Mouse (Mus musculus) midbrain, postnatal 0 days (tissue): ENCODE results near the gene AU040320. TPM values are rescaled to one million over a fixed set of nuclear protein-coding genes. Genes with fewer than 3 reads are reported as not detected.

ENCODE experiments used
- ATAC-seq: fragments of 200-750 bp; cut with Nextera tagmentation; 2 replicates; pipeline ENCODE4 v1.8.0; 2017; ENCODE audit warnings: moderate number of reproducible peaks, mild to moderate bottlenecking, moderate TSS enrichment, moderate library complexity; ENCODE audit not compliant: low FRiP score
- DNase-seq: peaks from one replicate; pipeline ENCODE4 v3.0.0-alpha.2; 2015; ENCODE audit warnings: low spot score
- H3K27ac ChIP-seq: fragments of 300-500 bp; sonication (generic); 2 replicates; pipeline ENCODE4 v1.5.1; 2014; ENCODE audit warnings: low read depth, mild to moderate bottlenecking, low read length, mixed read lengths
- H3K27me3 ChIP-seq: fragments of 300-500 bp; sonication (generic); 2 replicates; pipeline ENCODE4 v1.6.1; 2014; ENCODE audit warnings: low read length, control low read depth, mixed read lengths; ENCODE audit not compliant: insufficient read depth
- H3K36me3 ChIP-seq: fragments of 300-500 bp; sonication (generic); 2 replicates; pipeline ENCODE4 v1.6.1; 2014; ENCODE audit warnings: low read length, control low read depth, mixed read lengths; ENCODE audit not compliant: insufficient read depth
- H3K4me1 ChIP-seq: fragments of 300-500 bp; sonication (generic); 2 replicates; pipeline ENCODE4 v1.6.1; 2014; ENCODE audit warnings: mild to moderate bottlenecking, control low read depth, antibody characterized with exemption, low read length, mixed read lengths; ENCODE audit not compliant: insufficient read depth
- H3K4me2 ChIP-seq: fragments of 300-500 bp; sonication (generic); 2 replicates; pipeline ENCODE4 v1.6.1; 2014; ENCODE audit warnings: low read depth, mild to moderate bottlenecking, low read length, mixed read lengths; ENCODE audit not compliant: poor library complexity, severe bottlenecking
- H3K4me3 ChIP-seq: fragments of 300-500 bp; sonication (generic); 2 replicates; pipeline ENCODE4 v1.5.1; 2014; ENCODE audit warnings: low read depth, mild to moderate bottlenecking, low read length, moderate library complexity
- H3K9ac ChIP-seq: fragments of 300-500 bp; sonication (generic); replicated peaks from 2 replicates; pipeline ENCODE4 v1.6.1; 2014; ENCODE audit warnings: mild to moderate bottlenecking, low read length, moderate library complexity, mixed read lengths; ENCODE audit not compliant: poor library complexity, severe bottlenecking
- H3K9me3 ChIP-seq: fragments of 300-500 bp; sonication (generic); 2 replicates; pipeline ENCODE4 v1.6.1; 2016; ENCODE audit warnings: low read length, control low read depth
- CTCF ChIP-seq: IDR thresholded peaks from 2 replicates; pipeline ENCODE4 v1.5.1; 2016; ENCODE audit warnings: antibody characterized with exemption, mild to moderate bottlenecking
- WGBS: fragments of 180-500 bp; shearing (Covaris S2); extraction: QIAGEN DNeasy Blood & Tissue Kit; methylation state at CpG from one replicate; pipeline ENCODE4 v1.1.7; 2014; 5-methylcytosine and 5-hydroxymethylcytosine counted together
- polyA plus RNA-seq: library from polyadenylated mRNA; unstranded; fragments of >200 nt; fragmentation: Nextera tagmentation; extraction: Ambion mirVana; gene quantifications from 2 replicates; pipeline ENCODE4 v1.2.1, GENCODE M21; 2015
- total RNA-seq: library from RNA; depleted of rRNA; stranded (reverse); fragments of >200 nt; gene quantifications from 2 replicates; pipeline ENCODE4 v1.2.3, GENCODE M21; 2014

AU040320 gene
- total and polyA plus RNA-seq, 2 experiments from 2014 or later, result 35.5 to 40.1 TPM

DNA sequence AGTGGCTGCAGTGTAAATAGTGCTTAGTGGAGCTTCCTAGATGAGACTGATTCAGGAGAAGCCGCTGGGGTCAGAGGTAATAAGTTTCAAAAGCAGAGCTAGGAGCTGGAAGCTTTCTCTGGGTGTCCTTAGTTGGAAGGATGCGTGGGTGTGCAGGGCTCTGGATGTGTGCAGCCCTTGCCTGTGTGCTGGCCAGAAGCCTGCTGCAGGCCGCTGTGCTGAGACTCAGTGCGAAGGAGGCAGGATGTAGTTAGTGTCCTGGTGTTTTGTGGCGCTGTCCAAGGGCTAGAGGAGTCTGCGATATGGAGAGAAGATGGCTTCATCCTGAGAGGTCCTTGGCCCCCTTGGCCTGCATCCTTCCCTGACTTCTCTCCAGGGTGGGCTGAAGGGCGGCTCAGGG lies 85.5 kb downstream of the AU040320 start:
- DNase-seq (no peak), ATAC-seq (no peak)
- no peaks in the 10 kb centered on the region for H3K9me3 ChIP-seq
- H3K4me3 ChIP-seq, result no peak overlapping the region
- no peak overlapping the region for H3K27ac ChIP-seq
- WGBS, result 84% methylated on average over 7 of the region's 7 CpGs
- H3K4me1 ChIP-seq, result no peaks in the 10 kb centered on the region
- H3K36me3 ChIP-seq, result peaks cover 44% of the 10 kb centered on the region
- no peaks in the 10 kb centered on the region for H3K27me3 ChIP-seq
- no peak overlapping the region for H3K4me2 ChIP-seq
- no peak for TF ChIP-seq CTCF
- no peak overlapping the region for H3K9ac ChIP-seq

- WGBS, result 13% methylated on average over 7 of the region's 7 CpGs
- Histone ChIP-seq H3K27me3 (no peaks in the 10 kb centered on the region), H3K4me1 (no peaks in the 10 kb centered on the region), H3K9ac (no peak overlapping the region), H3K9me3 (no peaks in the 10 kb centered on the region), H3K4me2 (no peak overlapping the region), H3K4me3 (no peak overlapping the region), H3K36me3 (peaks cover 52% of the 10 kb centered on the region), H3K27ac (no peak overlapping the region)
- peak; percentile 89 for DNase-seq
- ATAC-seq, result no peak
- peak; percentile 98 for TF ChIP-seq CTCF
Observed at GRCm38 (mm10) chr4:126839873-126840272, 86.5 kb downstream of the AU040320 start.

- H3K4me3 ChIP-seq, result no peak overlapping the region
- no peaks in the 10 kb centered on the region for H3K4me1 ChIP-seq
- H3K4me2 ChIP-seq, result no peak overlapping the region
- peaks cover 50% of the 10 kb centered on the region for H3K36me3 ChIP-seq
- WGBS, result 92% methylated on average over 15 of the region's 15 CpGs
- H3K27me3 ChIP-seq, result no peaks in the 10 kb centered on the region
- H3K9me3 ChIP-seq, result no peaks in the 10 kb centered on the region
- TF ChIP-seq CTCF, result no peak
- no peak overlapping the region for H3K9ac ChIP-seq
- no peak overlapping the region for H3K27ac ChIP-seq
- no peak for DNase-seq
- ATAC-seq, result no peak
Observed at GRCm38 (mm10) chr4:126840996-126841560, 87.7 kb downstream of the AU040320 start.

GRCm38 (mm10) chr4:126842911-126843310 lies 89.6 kb downstream of the AU040320 start:
- Histone ChIP-seq H3K4me3 (no peak overlapping the region), H3K4me1 (no peaks in the 10 kb centered on the region), H3K36me3 (peaks cover 53% of the 10 kb centered on the region), H3K27ac (no peak overlapping the region), H3K9ac (no peak overlapping the region), H3K9me3 (no peaks in the 10 kb centered on the region), H3K4me2 (no peak overlapping the region), H3K27me3 (no peaks in the 10 kb centered on the region)
- WGBS, result 54% methylated on average over 3 of the region's 3 CpGs
- DNase-seq (no peak), ATAC-seq (no peak)
- no peak for TF ChIP-seq CTCF

DNA sequence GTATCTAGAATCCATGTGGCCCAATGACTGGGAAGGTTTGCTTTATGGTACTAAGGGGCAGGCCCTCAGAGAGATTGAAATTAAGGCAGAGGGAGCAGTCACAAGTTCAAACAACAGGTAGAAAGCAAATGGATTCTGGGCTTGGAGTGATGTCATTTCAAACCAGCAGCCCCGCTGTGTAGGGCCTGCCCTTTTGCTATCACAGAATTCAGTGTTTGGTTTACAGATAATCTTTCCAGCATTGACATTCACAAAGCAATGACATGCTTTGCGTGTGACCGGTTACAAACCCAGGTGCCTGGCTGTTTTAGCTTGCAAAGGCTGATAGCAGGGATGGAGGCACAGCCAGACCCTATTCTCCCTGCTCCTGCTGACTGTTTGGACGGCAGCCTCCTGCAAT lies 92.3 kb downstream of the AU040320 start:
- no peak overlapping the region for H3K9ac ChIP-seq
- H3K36me3 ChIP-seq, result peaks cover 57% of the 10 kb centered on the region
- no peaks in the 10 kb centered on the region for H3K27me3 ChIP-seq
- H3K9me3 ChIP-seq, result no peaks in the 10 kb centered on the region
- H3K27ac ChIP-seq, result no peak overlapping the region
- DNase-seq (no peak), ATAC-seq (no peak)
- WGBS, result 77% methylated on average over 4 of the region's 4 CpGs
- no peak for TF ChIP-seq CTCF
- no peaks in the 10 kb centered on the region for H3K4me1 ChIP-seq
- H3K4me2 ChIP-seq, result no peak overlapping the region
- H3K4me3 ChIP-seq, result no peak overlapping the region

DNA sequence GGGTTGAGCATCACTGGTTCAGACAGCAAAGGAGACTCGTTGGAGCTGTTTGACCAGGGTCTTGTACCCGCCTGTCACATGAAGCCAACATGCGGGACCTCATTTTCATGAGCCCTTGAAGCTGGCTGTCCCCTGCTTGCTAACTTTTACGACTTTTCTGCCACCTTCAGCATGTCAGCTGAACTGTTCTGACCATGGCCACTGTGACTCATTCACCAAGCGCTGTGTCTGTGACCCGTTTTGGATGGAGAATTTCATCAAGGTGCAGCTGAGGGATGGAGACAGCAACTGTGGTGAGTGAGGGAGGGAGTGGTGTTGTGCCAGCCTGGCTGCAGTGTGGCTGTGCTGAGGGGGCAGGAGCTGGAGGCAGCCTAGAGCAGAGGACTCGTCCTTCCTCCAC lies 93.6 kb downstream of the AU040320 start:
- H3K9ac ChIP-seq, result no peak overlapping the region
- no peak overlapping the region for H3K4me2 ChIP-seq
- no peak for TF ChIP-seq CTCF
- ATAC-seq, result no peak
- WGBS, result 64% methylated on average over 7 of the region's 7 CpGs
- H3K27me3 ChIP-seq, result no peaks in the 10 kb centered on the region
- H3K4me1 ChIP-seq, result no peaks in the 10 kb centered on the region
- H3K27ac ChIP-seq, result no peak overlapping the region
- H3K4me3 ChIP-seq, result no peak overlapping the region
- peaks cover 57% of the 10 kb centered on the region for H3K36me3 ChIP-seq
- DNase-seq, result no peak
- H3K9me3 ChIP-seq, result no peaks in the 10 kb centered on the region
